Comparison of ENCODE assay signal across 11 mouse cellular contexts in genomic region chr7:100307872-100308653, GRCm38 (mm10). TPM values are rescaled to one million over a fixed set of nuclear protein-coding genes. Genes with fewer than 3 reads are reported as not detected.
A peak's percentile ranks its signal among the peaks of the same experiment; 100 is the strongest.
DNase-seq lines count a peak whose midpoint lies in the region; ATAC-seq and TF ChIP-seq lines count a peak whose summit lies in the region.
"Had no signal": no experiment of that assay in that cellular context is flagged by ENCODE, and none has a peak within 500 bp of the region (broad histone marks: within the 10 kb centered on the region; RNA-seq: fewer than 3 reads in every experiment).

No protein-coding gene starts in this region.

- no peak for TF ChIP-seq CTCF in hindbrain, postnatal 0 days (IDR thresholded peaks at IDR 0.05; ENCODE audit: low read depth)

- no peak overlapping the region for H3K4me3 ChIP-seq in embryonic facial prominence, embryonic 15.5 days (replicated peaks)
- H3K4me3 ChIP-seq in hindbrain, postnatal 0 days (ENCODE audit: low read length) = no peak overlapping the region
- H3K4me3 ChIP-seq in midbrain, embryonic 13.5 days (replicated peaks) = no peak overlapping the region
- no peak overlapping the region for H3K4me3 ChIP-seq in kidney, embryonic 15.5 days (replicated peaks)

- H3K4me2 ChIP-seq in embryonic facial prominence, embryonic 15.5 days (replicated peaks) = no peak overlapping the region
- H3K4me2 ChIP-seq in hindbrain, postnatal 0 days (ENCODE audit: low read depth, low read length) = no peak overlapping the region
- H3K4me2 ChIP-seq in midbrain, embryonic 13.5 days (replicated peaks) = no peak overlapping the region
- H3K4me2 ChIP-seq in kidney, embryonic 15.5 days = no peak overlapping the region
- H3K4me2 ChIP-seq: lung, embryonic 14.5 days had no signal

- 70% methylated on average over 6 of the region's 6 CpGs for WGBS in embryonic facial prominence, embryonic 15.5 days
- 47% methylated on average over 5 of the region's 6 CpGs for WGBS in hindbrain, postnatal 0 days
- WGBS in midbrain, embryonic 13.5 days = 57% methylated on average over 6 of the region's 6 CpGs
- WGBS in kidney, embryonic 15.5 days = 59% methylated on average over 6 of the region's 6 CpGs

- DNase-seq in MN1 (ENCODE audit: low spot score) = peak; percentile 42
- DNase-seq in hindbrain, postnatal 0 days (ENCODE audit: low spot score) = peak; percentile 89
- no peak for DNase-seq in lung, postnatal 4 days
- DNase-seq in ovary, adult 18-20 months (ENCODE audit: low spot score) = no peak
- no peak for DNase-seq in thymus, postnatal 14 days
- DNase-seq: adrenal gland, postnatal 25 days; lung, embryonic 14.5 days; spleen, adult 18-20 months had no signal

- no peak overlapping the region for H3K9ac ChIP-seq in embryonic facial prominence, embryonic 15.5 days
- no peak overlapping the region for H3K9ac ChIP-seq in hindbrain, postnatal 0 days (replicated peaks; ENCODE audit: low read length)
- H3K9ac ChIP-seq in midbrain, embryonic 13.5 days (replicated peaks) = no peak overlapping the region
- no peak overlapping the region for H3K9ac ChIP-seq in kidney, embryonic 15.5 days
- H3K9ac ChIP-seq: lung, embryonic 14.5 days had no signal

- peak overlapping the region; percentile 71; the same call in 1 of the 2 replicates for H3K27ac ChIP-seq in embryonic facial prominence, embryonic 15.5 days (replicated peaks)
- H3K27ac ChIP-seq in hindbrain, postnatal 0 days = peak overlapping the region; percentile 74
- peak overlapping the region; percentile 87 for H3K27ac ChIP-seq in midbrain, embryonic 13.5 days
- no peak overlapping the region for H3K27ac ChIP-seq in kidney, embryonic 15.5 days

- H3K9me3 ChIP-seq in embryonic facial prominence, embryonic 15.5 days (replicated peaks) = no peaks in the 10 kb centered on the region
- no peaks in the 10 kb centered on the region for H3K9me3 ChIP-seq in hindbrain, postnatal 0 days (ENCODE audit: low read length)
- no peaks in the 10 kb centered on the region for H3K9me3 ChIP-seq in midbrain, embryonic 13.5 days
- H3K9me3 ChIP-seq in kidney, embryonic 15.5 days (replicated peaks) = no peaks in the 10 kb centered on the region

- no peaks in the 10 kb centered on the region for H3K36me3 ChIP-seq in embryonic facial prominence, embryonic 15.5 days
- no peaks in the 10 kb centered on the region for H3K36me3 ChIP-seq in hindbrain, postnatal 0 days (ENCODE audit: insufficient read depth, low read length)
- no peaks in the 10 kb centered on the region for H3K36me3 ChIP-seq in midbrain, embryonic 13.5 days
- no peaks in the 10 kb centered on the region for H3K36me3 ChIP-seq in kidney, embryonic 15.5 days

- no peak for ATAC-seq in embryonic facial prominence, embryonic 15.5 days (ENCODE audit: insufficient number of reproducible peaks, low FRiP score, low TSS enrichment, low read depth)
- peak; percentile 88 for ATAC-seq in hindbrain, postnatal 0 days
- ATAC-seq in midbrain, embryonic 13.5 days = peak; percentile 92
- ATAC-seq in kidney, embryonic 15.5 days (replicated peaks; ENCODE audit: low FRiP score) = no peak

- H3K27me3 ChIP-seq in embryonic facial prominence, embryonic 15.5 days = no peaks in the 10 kb centered on the region
- H3K27me3 ChIP-seq in hindbrain, postnatal 0 days (ENCODE audit: insufficient read depth, low read length) = no peaks in the 10 kb centered on the region
- no peaks in the 10 kb centered on the region for H3K27me3 ChIP-seq in midbrain, embryonic 13.5 days
- no peaks in the 10 kb centered on the region for H3K27me3 ChIP-seq in kidney, embryonic 15.5 days

- H3K4me1 ChIP-seq in embryonic facial prominence, embryonic 15.5 days = peaks cover 20% of the 10 kb centered on the region
- peaks cover 25% of the 10 kb centered on the region for H3K4me1 ChIP-seq in hindbrain, postnatal 0 days (ENCODE audit: insufficient read depth, low read length)
- H3K4me1 ChIP-seq in midbrain, embryonic 13.5 days (replicated peaks) = peaks cover 41% of the 10 kb centered on the region
- no peaks in the 10 kb centered on the region for H3K4me1 ChIP-seq in kidney, embryonic 15.5 days

RNA-seq across cellular contexts. Expression of gene P4ha3, which starts 22.7 kb away (rescaled TPM):
- polyA plus RNA-seq in embryonic facial prominence, embryonic 15.5 days (2015; fragmentation: Nextera tagmentation; extraction: Ambion mirVana) = 17.1 and 28.4 TPM in 2 replicates
- 9.3 and 15.2 TPM in 2 replicates for total RNA-seq in hindbrain, postnatal 0 days (2014; rRNA removed)
- 2.5 and 2.9 TPM in 2 replicates for polyA plus RNA-seq in hindbrain, postnatal 0 days (2015; fragmentation: Nextera tagmentation; extraction: Ambion mirVana)
- 3.6 and 5.5 TPM in 2 replicates for polyA plus RNA-seq in midbrain, embryonic 13.5 days (2015; fragmentation: Nextera tagmentation; extraction: Ambion mirVana)
- polyA plus RNA-seq in kidney, embryonic 15.5 days (2015; fragmentation: Nextera tagmentation; extraction: Ambion mirVana) = 7.7 TPM in 2 replicates

Comparison
In these comparisons a context has a peak if more than half of its experiments do, and no peak if none do; other contexts are left out.
1. DNase-seq: peak in MN1 (single experiment) and hindbrain, postnatal 0 days (single experiment); none in lung, postnatal 4 days (0 of 2), ovary, adult 18-20 months (single experiment) and thymus, postnatal 14 days (single experiment).
2. ATAC-seq: peak in hindbrain, postnatal 0 days (single experiment) and midbrain, embryonic 13.5 days (single experiment); none in embryonic facial prominence, embryonic 15.5 days (single experiment) and kidney, embryonic 15.5 days (single experiment).